Mouse (Mus musculus) bone marrow, adult 2 months (tissue): ENCODE data around the gene Svop.

ENCODE experiments used
- CTCF ChIP-seq: fragments of 200-500 bp; IDR thresholded peaks from 2 replicates; pipeline ENCODE4 v1.5.1; 2011; ENCODE audit warnings: low read length, control low read depth; ENCODE audit not compliant: control insufficient read depth, insufficient read depth
- POLR2A ChIP-seq: fragments of 200-500 bp; IDR thresholded peaks from 2 replicates; pipeline ENCODE4 v1.6.1; 2011; ENCODE audit warnings: low read depth, mild to moderate bottlenecking, control low read depth, low read length, borderline replicate concordance; ENCODE audit not compliant: control insufficient read depth

- no peak for TF ChIP-seq CTCF
- TF ChIP-seq POLR2A, result no peak
Observed at GRCm38 (mm10) chr5:114047182-114047581, 44.2 kb downstream of the Svop start.
